Mouse (Mus musculus): ENCODE measurements around the gene Emc10. TPM values are rescaled to one million over a fixed set of nuclear protein-coding genes. Genes with fewer than 3 reads are reported as not detected.

The Emc10 gene
- polyA plus RNA-seq, 1 experiment from 2014 or later = 72.8 TPM

GRCm38 (mm10) chr7:44463556-44464225 lies 32.6 kb downstream of the Emc10 start:
- Histone ChIP-seq H3K4me1 (replicated peaks; ENCODE audit: control insufficient read depth, insufficient read depth, low read length) (peaks cover 10% of the 10 kb centered on the region), H3K27ac (ENCODE audit: low read depth, low read length) (no peak overlapping the region), H3K27me3 (replicated peaks; ENCODE audit: control insufficient read depth, insufficient read depth, low read length) (peaks cover 56% of the 10 kb centered on the region), H3K36me3 (ENCODE audit: control insufficient read depth, insufficient read depth, low read length) (no peaks in the 10 kb centered on the region), H3K9ac (ENCODE audit: low read depth, low read length) (no peak overlapping the region), H3K4me3 (ENCODE audit: low read depth, low read length) (no peak overlapping the region), H3K9me3 (ENCODE audit: control insufficient read depth, low read length) (no peaks in the 10 kb centered on the region), H3K4me2 (no peak overlapping the region)
- ATAC-seq (replicated peaks; ENCODE audit: low FRiP score) (no peak), DNase-seq (ENCODE audit: low spot score) (peak; percentile 28)
- 78% methylated on average over 10 of the region's 10 CpGs for WGBS

- no peak overlapping the region for H3K9ac ChIP-seq (ENCODE audit: low read depth, low read length)
- peaks cover 8% of the 10 kb centered on the region for H3K4me1 ChIP-seq (replicated peaks; ENCODE audit: control insufficient read depth, insufficient read depth, low read length)
- WGBS = 21% methylated on average over 8 of the region's 8 CpGs
- no peak overlapping the region for H3K27ac ChIP-seq (ENCODE audit: low read depth, low read length)
- H3K4me3 ChIP-seq (ENCODE audit: low read depth, low read length) = no peak overlapping the region
- H3K27me3 ChIP-seq (replicated peaks; ENCODE audit: control insufficient read depth, insufficient read depth, low read length) = peaks cover 56% of the 10 kb centered on the region
- ATAC-seq (replicated peaks; ENCODE audit: low FRiP score) (no peak), DNase-seq (ENCODE audit: low spot score) (no peak)
- H3K9me3 ChIP-seq (ENCODE audit: control insufficient read depth, low read length) = no peaks in the 10 kb centered on the region
- H3K4me2 ChIP-seq = no peak overlapping the region
- no peaks in the 10 kb centered on the region for H3K36me3 ChIP-seq (ENCODE audit: control insufficient read depth, insufficient read depth, low read length)
Observed at GRCm38 (mm10) chr7:44463056-44463425, 33.3 kb downstream of the Emc10 start.

- peak overlapping the region; percentile 13; the same call in 1 of the 2 replicates for H3K4me2 ChIP-seq
- WGBS = 12% methylated on average over 77 of the region's 77 CpGs
Observed at GRCm38 (mm10) chr7:44462218-44463055, 33.9 kb downstream of the Emc10 start.

GRCm38 (mm10) chr7:44461503-44462217 lies 34.7 kb downstream of the Emc10 start:
- Histone ChIP-seq H3K4me3 (ENCODE audit: low read depth, low read length) (no peak overlapping the region), H3K27ac (ENCODE audit: low read depth, low read length) (no peak overlapping the region), H3K4me2 (no peak overlapping the region), H3K9ac (ENCODE audit: low read depth, low read length) (no peak overlapping the region), H3K27me3 (replicated peaks; ENCODE audit: control insufficient read depth, insufficient read depth, low read length) (peaks cover 63% of the 10 kb centered on the region), H3K4me1 (replicated peaks; ENCODE audit: control insufficient read depth, insufficient read depth, low read length) (peaks cover 5% of the 10 kb centered on the region; the same call in 1 of the 2 replicates), H3K36me3 (ENCODE audit: control insufficient read depth, insufficient read depth, low read length) (no peaks in the 10 kb centered on the region), H3K9me3 (ENCODE audit: control insufficient read depth, low read length) (no peaks in the 10 kb centered on the region)
- 44% methylated on average over 57 of the region's 57 CpGs for WGBS
- DNase-seq (ENCODE audit: low spot score) (peak; percentile 32), ATAC-seq (replicated peaks; ENCODE audit: low FRiP score) (no peak)

More at GRCm38 (mm10) chr7:44462218-44463055, 33.9 kb downstream of the Emc10 start:
- H3K36me3 ChIP-seq (ENCODE audit: control insufficient read depth, insufficient read depth, low read length) = no peaks in the 10 kb centered on the region
- H3K4me1 ChIP-seq (replicated peaks; ENCODE audit: control insufficient read depth, insufficient read depth, low read length) = peaks cover 8% of the 10 kb centered on the region
- H3K4me3 ChIP-seq (ENCODE audit: low read depth, low read length) = peak overlapping the region; percentile 16; the same call in 1 of the 2 replicates
- DNase-seq (ENCODE audit: low spot score) (peak; percentile 65), ATAC-seq (replicated peaks; ENCODE audit: low FRiP score) (no peak)
- H3K27me3 ChIP-seq (replicated peaks; ENCODE audit: control insufficient read depth, insufficient read depth, low read length) = peaks cover 58% of the 10 kb centered on the region
- no peak overlapping the region for H3K27ac ChIP-seq (ENCODE audit: low read depth, low read length)
- no peaks in the 10 kb centered on the region for H3K9me3 ChIP-seq (ENCODE audit: control insufficient read depth, low read length)
- no peak overlapping the region for H3K9ac ChIP-seq (ENCODE audit: low read depth, low read length)

GRCm38 (mm10) chr7:44460767-44461502 lies 35.4 kb downstream of the Emc10 start:
- H3K4me2 ChIP-seq = no peak overlapping the region
- H3K27me3 ChIP-seq (replicated peaks; ENCODE audit: control insufficient read depth, insufficient read depth, low read length) = peaks cover 63% of the 10 kb centered on the region
- H3K27ac ChIP-seq (ENCODE audit: low read depth, low read length) = no peak overlapping the region
- no peak overlapping the region for H3K9ac ChIP-seq (ENCODE audit: low read depth, low read length)
- H3K36me3 ChIP-seq (ENCODE audit: control insufficient read depth, insufficient read depth, low read length) = no peaks in the 10 kb centered on the region
- ATAC-seq (replicated peaks; ENCODE audit: low FRiP score) = no peak
- 63% methylated on average over 31 of the region's 31 CpGs for WGBS
- H3K4me3 ChIP-seq (ENCODE audit: low read depth, low read length) = no peak overlapping the region
- H3K4me1 ChIP-seq (replicated peaks; ENCODE audit: control insufficient read depth, insufficient read depth, low read length) = peaks cover 5% of the 10 kb centered on the region; the same call in 1 of the 2 replicates
- peak; percentile 32 for DNase-seq (ENCODE audit: low spot score)
- H3K9me3 ChIP-seq (ENCODE audit: control insufficient read depth, low read length) = no peaks in the 10 kb centered on the region

GRCm38 (mm10) chr7:44460067-44460466 lies 36.3 kb downstream of the Emc10 start:
- no peak for ATAC-seq (replicated peaks; ENCODE audit: low FRiP score)
- 62% methylated on average over 6 of the region's 6 CpGs for WGBS

GRCm38 (mm10) chr7:44456302-44456701 lies 40.0 kb downstream of the Emc10 start:
- Histone ChIP-seq H3K9ac (ENCODE audit: low read depth, low read length) (no peak overlapping the region), H3K27ac (ENCODE audit: low read depth, low read length) (no peak overlapping the region), H3K4me2 (no peak overlapping the region), H3K9me3 (ENCODE audit: control insufficient read depth, low read length) (no peaks in the 10 kb centered on the region), H3K27me3 (replicated peaks; ENCODE audit: control insufficient read depth, insufficient read depth, low read length) (peaks cover 30% of the 10 kb centered on the region), H3K4me1 (replicated peaks; ENCODE audit: control insufficient read depth, insufficient read depth, low read length) (no peaks in the 10 kb centered on the region), H3K4me3 (ENCODE audit: low read depth, low read length) (no peak overlapping the region), H3K36me3 (ENCODE audit: control insufficient read depth, insufficient read depth, low read length) (no peaks in the 10 kb centered on the region)
- DNase-seq (ENCODE audit: low spot score) (no peak), ATAC-seq (replicated peaks; ENCODE audit: low FRiP score) (peak; percentile 56; the same call in 1 of the 2 replicates)
- 80% methylated on average over 1 of the region's 1 CpGs for WGBS

More at GRCm38 (mm10) chr7:44460067-44460466, 36.3 kb downstream of the Emc10 start:
- Histone ChIP-seq H3K9ac (ENCODE audit: low read depth, low read length) (no peak overlapping the region), H3K9me3 (ENCODE audit: control insufficient read depth, low read length) (no peaks in the 10 kb centered on the region), H3K4me2 (no peak overlapping the region), H3K27me3 (replicated peaks; ENCODE audit: control insufficient read depth, insufficient read depth, low read length) (peaks cover 63% of the 10 kb centered on the region), H3K4me1 (replicated peaks; ENCODE audit: control insufficient read depth, insufficient read depth, low read length) (peaks cover 5% of the 10 kb centered on the region; the same call in 1 of the 2 replicates), H3K4me3 (ENCODE audit: low read depth, low read length) (no peak overlapping the region), H3K36me3 (ENCODE audit: control insufficient read depth, insufficient read depth, low read length) (no peaks in the 10 kb centered on the region), H3K27ac (ENCODE audit: low read depth, low read length) (no peak overlapping the region)
- DNase-seq (ENCODE audit: low spot score) = no peak

- Histone ChIP-seq H3K4me1 (replicated peaks; ENCODE audit: control insufficient read depth, insufficient read depth, low read length) (no peaks in the 10 kb centered on the region), H3K27ac (ENCODE audit: low read depth, low read length) (no peak overlapping the region), H3K9ac (ENCODE audit: low read depth, low read length) (no peak overlapping the region), H3K36me3 (ENCODE audit: control insufficient read depth, insufficient read depth, low read length) (no peaks in the 10 kb centered on the region), H3K4me2 (no peak overlapping the region), H3K4me3 (ENCODE audit: low read depth, low read length) (no peak overlapping the region), H3K27me3 (replicated peaks; ENCODE audit: control insufficient read depth, insufficient read depth, low read length) (peaks cover 12% of the 10 kb centered on the region), H3K9me3 (ENCODE audit: control insufficient read depth, low read length) (no peaks in the 10 kb centered on the region)
- ATAC-seq (replicated peaks; ENCODE audit: low FRiP score) (no peak; the same call in 1 of the 2 replicates), DNase-seq (ENCODE audit: low spot score) (no peak)
- 7% methylated on average over 3 of the region's 3 CpGs for WGBS
Observed at GRCm38 (mm10) chr7:44453256-44453655, 43.1 kb downstream of the Emc10 start.

All from liver, embryonic 11.5 days (tissue).